8 mouse cellular contexts compared by ENCODE assay signal in the genomic region with DNA sequence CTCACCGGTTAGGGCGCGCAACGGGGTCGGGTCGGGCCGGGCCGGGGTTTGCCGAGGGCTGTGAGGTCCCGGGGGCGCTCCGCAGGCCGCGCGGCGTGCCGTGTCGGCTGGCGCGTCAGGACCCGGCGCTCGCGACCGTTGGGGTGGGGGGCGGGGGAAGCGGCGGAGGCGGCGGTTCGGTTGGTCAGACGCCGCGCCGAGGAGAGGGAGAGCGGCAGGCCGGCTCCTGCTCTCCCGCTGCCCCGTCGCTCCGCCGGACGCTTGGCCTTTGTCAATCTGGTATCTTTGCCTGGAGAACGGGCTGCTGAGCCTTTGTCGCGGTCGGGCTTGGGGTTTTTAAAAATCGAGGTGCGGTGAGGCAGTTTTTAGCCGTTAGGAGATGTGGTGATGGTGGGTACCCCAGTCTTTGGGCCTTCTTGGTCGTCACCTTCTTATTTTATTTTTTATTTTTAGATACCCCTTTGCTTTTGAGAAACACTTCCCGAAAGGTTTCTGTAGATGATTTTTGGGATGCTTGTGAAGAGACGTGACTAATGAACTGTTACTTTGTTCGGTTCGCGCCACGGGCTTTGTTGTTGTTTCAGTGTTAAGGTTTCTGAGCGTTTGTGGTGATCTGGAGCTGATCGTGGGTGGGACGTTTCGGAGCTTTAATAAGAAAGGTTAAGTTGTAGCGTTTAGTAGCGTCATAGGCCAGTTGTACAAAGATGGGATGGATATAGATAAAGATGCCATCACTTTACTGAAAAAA. TPM values are rescaled to one million over a fixed set of nuclear protein-coding genes. Genes with fewer than 3 reads are reported as not detected.
DNase-seq lines count a peak whose midpoint lies in the region; ATAC-seq and TF ChIP-seq lines count a peak whose summit lies in the region.

Gene Taf9, plus strand, starts transcription at position 141 of the 748 bp plus-strand sequence.

- TF ChIP-seq EP300 in heart, adult 2 months (IDR thresholded peaks at IDR 0.05; ENCODE audit: insufficient read depth, low read depth, low read length), result no peak
- TF ChIP-seq EP300 in liver, postnatal 0 days (IDR thresholded peaks at IDR 0.05; ENCODE audit: low read depth), result no peak

- TF ChIP-seq POLR2A in heart, adult 2 months (IDR thresholded peaks at IDR 0.05; ENCODE audit: insufficient read depth, low read depth, low read length), result no peak

- intact Hi-C loops in heart, adult 2 months (cut with DNase I), result loop anchor here (5.0 kb wide), 3 partner anchors 81 to 529 kb away; partner anchors contain the start of genes Cdk7, Gtf2h2 and Smn1
- intact Hi-C loops in heart, postnatal 14 days (cut with DNase I), result loop anchor here (5.0 kb wide), 1 partner anchor 76 kb away; no protein-coding TSS in a partner anchor

- H3K79me2 ChIP-seq in heart, adult 2 months (replicated peaks; ENCODE audit: control insufficient read depth, insufficient read depth, low read length), result peaks cover 2% of the 10 kb centered on the region; the same call in 1 of the 2 replicates

- peaks cover 3% of the 10 kb centered on the region for H3K4me1 ChIP-seq in heart, adult 2 months (ENCODE audit: control insufficient read depth, insufficient read depth, low read length)
- peaks cover 2% of the 10 kb centered on the region; the same call in 1 of the 2 replicates for H3K4me1 ChIP-seq in embryonic facial prominence, embryonic 11.5 days (ENCODE audit: control insufficient read depth, insufficient read depth, low read length)
- H3K4me1 ChIP-seq in hindbrain, embryonic 14.5 days (replicated peaks; ENCODE audit: control insufficient read depth, insufficient read depth, low read length), result peaks cover 10% of the 10 kb centered on the region
- H3K4me1 ChIP-seq in liver, postnatal 0 days (ENCODE audit: insufficient read depth), result no peaks in the 10 kb centered on the region; the same call in 1 of the 2 replicates

- DNase-seq in heart, adult 2 months, result no peak
- DNase-seq in heart, postnatal 14 days, result no peak
- peak; percentile 23 for DNase-seq in CD4-positive, CD25-positive, alpha-beta regulatory T cell, adult 2 months (ENCODE audit: low read depth, low spot score)
- no peak for DNase-seq in embryonic facial prominence, embryonic 11.5 days (ENCODE audit: low spot score)
- no peak for DNase-seq in hindbrain, embryonic 14.5 days (ENCODE audit: low spot score)
- DNase-seq in liver, postnatal 0 days, result no peak
- DNase-seq in MN1 (ENCODE audit: low spot score), result no peak

- ATAC-seq in embryonic facial prominence, embryonic 11.5 days (replicated peaks; ENCODE audit: insufficient number of reproducible peaks, low FRiP score, low TSS enrichment, low read depth), result no peak
- ATAC-seq in hindbrain, embryonic 14.5 days (ENCODE audit: low FRiP score), result peak; percentile 75; the same call in 1 of the 2 replicates
- ATAC-seq in liver, postnatal 0 days, result peak; percentile 66
- no peak for ATAC-seq in activated CD4-positive, CD25-positive, alpha-beta regulatory T cell, adult 4 months

- H3K27ac ChIP-seq in heart, adult 2 months, result peak within 1 kb of the TSS; percentile 99
- peak within 1 kb of the TSS; percentile 90 for H3K27ac ChIP-seq in embryonic facial prominence, embryonic 11.5 days (replicated peaks; ENCODE audit: low read depth, low read length)
- peak within 1 kb of the TSS; percentile 97 for H3K27ac ChIP-seq in hindbrain, embryonic 14.5 days
- H3K27ac ChIP-seq in liver, postnatal 0 days (ENCODE audit: low read depth), result peak within 1 kb of the TSS; percentile 92

- TF ChIP-seq CTCF in heart, adult 2 months (IDR thresholded peaks at IDR 0.05), result no peak
- no peak for TF ChIP-seq CTCF in liver, postnatal 0 days (IDR thresholded peaks at IDR 0.05; ENCODE audit: low read depth)

- peak within 1 kb of the TSS; percentile 98 for H3K4me3 ChIP-seq in heart, adult 2 months
- H3K4me3 ChIP-seq in embryonic facial prominence, embryonic 11.5 days (ENCODE audit: low read depth, low read length), result peak within 1 kb of the TSS; percentile 82
- H3K4me3 ChIP-seq in hindbrain, embryonic 14.5 days (replicated peaks; ENCODE audit: low read length), result peak within 1 kb of the TSS; percentile 96
- H3K4me3 ChIP-seq in liver, postnatal 0 days (ENCODE audit: low read depth, low read length), result peak within 1 kb of the TSS; percentile 95

- no peaks in the 10 kb centered on the region for H3K9me3 ChIP-seq in embryonic facial prominence, embryonic 11.5 days (replicated peaks; ENCODE audit: control insufficient read depth, low read length)
- no peaks in the 10 kb centered on the region for H3K9me3 ChIP-seq in hindbrain, embryonic 14.5 days (ENCODE audit: control insufficient read depth, low read length)
- H3K9me3 ChIP-seq in liver, postnatal 0 days (ENCODE audit: low read length), result no peaks in the 10 kb centered on the region

- under 1% methylated on average over 60 of the region's 63 CpGs for WGBS in heart, adult 2 months
- under 1% methylated on average over 51 of the region's 63 CpGs for WGBS in embryonic facial prominence, embryonic 11.5 days
- under 1% methylated on average over 61 of the region's 63 CpGs for WGBS in hindbrain, embryonic 14.5 days
- WGBS in liver, postnatal 0 days (ENCODE audit: insufficient replicate concordance), result under 1% methylated on average over 58 of the region's 63 CpGs

- peak within 1 kb of the TSS; percentile 85 for H3K9ac ChIP-seq in heart, adult 2 months (ENCODE audit: low read depth, low read length)
- peak within 1 kb of the TSS; percentile 86 for H3K9ac ChIP-seq in embryonic facial prominence, embryonic 11.5 days (replicated peaks; ENCODE audit: low read length)
- H3K9ac ChIP-seq in hindbrain, embryonic 14.5 days, result peak within 1 kb of the TSS; percentile 78
- H3K9ac ChIP-seq in liver, postnatal 0 days (replicated peaks), result peak within 1 kb of the TSS; percentile 88

- peaks cover 4% of the 10 kb centered on the region for H3K36me3 ChIP-seq in heart, adult 2 months (ENCODE audit: control insufficient read depth, insufficient read depth, low read length)
- H3K36me3 ChIP-seq in embryonic facial prominence, embryonic 11.5 days (replicated peaks; ENCODE audit: control insufficient read depth, insufficient read depth, low read depth, low read length), result no peaks in the 10 kb centered on the region
- peaks cover 30% of the 10 kb centered on the region for H3K36me3 ChIP-seq in hindbrain, embryonic 14.5 days (replicated peaks; ENCODE audit: control insufficient read depth, insufficient read depth)
- peaks cover 6% of the 10 kb centered on the region; the same call in 1 of the 2 replicates for H3K36me3 ChIP-seq in liver, postnatal 0 days (replicated peaks; ENCODE audit: insufficient read depth, low read length)

- H3K4me2 ChIP-seq in embryonic facial prominence, embryonic 11.5 days (ENCODE audit: low read depth, low read length), result peak within 1 kb of the TSS; percentile 77
- H3K4me2 ChIP-seq in hindbrain, embryonic 14.5 days (replicated peaks), result peak within 1 kb of the TSS; percentile 95
- peak within 1 kb of the TSS; percentile 87 for H3K4me2 ChIP-seq in liver, postnatal 0 days (ENCODE audit: low read depth, low read length)

- H3K27me3 ChIP-seq in heart, adult 2 months (ENCODE audit: control insufficient read depth, insufficient read depth, low read length), result no peaks in the 10 kb centered on the region
- no peaks in the 10 kb centered on the region for H3K27me3 ChIP-seq in embryonic facial prominence, embryonic 11.5 days (ENCODE audit: control insufficient read depth, insufficient read depth, low read length)
- H3K27me3 ChIP-seq in hindbrain, embryonic 14.5 days (ENCODE audit: control insufficient read depth, insufficient read depth, low read length), result no peaks in the 10 kb centered on the region
- no peaks in the 10 kb centered on the region for H3K27me3 ChIP-seq in liver, postnatal 0 days (ENCODE audit: insufficient read depth, low read length)

RNA-seq across cellular contexts. Expression of gene Taf9, which starts in this region (rescaled TPM):
- 1 to 10 TPM; 9.8 TPM for total RNA-seq in heart, adult 2 months (2021)
- 2.2 and 3.4 TPM in 2 replicates for polyA plus RNA-seq in heart, adult 2 months (2012; rRNA removed)
- 10 to 100 TPM in 1 of 2 experiments, 1 to 10 TPM in 1; 8.9 to 11.4 TPM for total RNA-seq in heart, postnatal 14 days (2021)
- polyA plus RNA-seq in embryonic facial prominence, embryonic 11.5 days (2014; fragmentation: Nextera tagmentation; extraction: Ambion mirVana), result 20.2 and 25.7 TPM in 2 replicates
- 27.4 and 41.7 TPM in 2 replicates for polyA plus RNA-seq in hindbrain, embryonic 14.5 days (2014; fragmentation: Nextera tagmentation; extraction: Ambion mirVana)
- polyA plus RNA-seq in liver, postnatal 0 days (2015; fragmentation: Nextera tagmentation; extraction: Ambion mirVana), result 17.7 and 20.1 TPM in 2 replicates
- 10 to 100 TPM in 1 of 2 experiments, 1 to 10 TPM in 1; 4.1 to 18.8 TPM for polyA plus RNA-seq in activated CD4-positive, CD25-positive, alpha-beta regulatory T cell, adult 4 months (2017; shearing (Covaris generic))

Comparison
In these comparisons a context has a peak if more than half of its experiments do, and no peak if none do; other contexts are left out.
1. ATAC-seq: peak in hindbrain, embryonic 14.5 days (single experiment) and liver, postnatal 0 days (single experiment); none in embryonic facial prominence, embryonic 11.5 days (single experiment) and activated CD4-positive, CD25-positive, alpha-beta regulatory T cell, adult 4 months (single experiment).
2. Peak in every context shown above with its lines, with median percentiles within 50 percentile points of each other: H3K27ac ChIP-seq, H3K4me3 ChIP-seq, H3K9ac ChIP-seq and H3K4me2 ChIP-seq.